In the genomic region with DNA sequence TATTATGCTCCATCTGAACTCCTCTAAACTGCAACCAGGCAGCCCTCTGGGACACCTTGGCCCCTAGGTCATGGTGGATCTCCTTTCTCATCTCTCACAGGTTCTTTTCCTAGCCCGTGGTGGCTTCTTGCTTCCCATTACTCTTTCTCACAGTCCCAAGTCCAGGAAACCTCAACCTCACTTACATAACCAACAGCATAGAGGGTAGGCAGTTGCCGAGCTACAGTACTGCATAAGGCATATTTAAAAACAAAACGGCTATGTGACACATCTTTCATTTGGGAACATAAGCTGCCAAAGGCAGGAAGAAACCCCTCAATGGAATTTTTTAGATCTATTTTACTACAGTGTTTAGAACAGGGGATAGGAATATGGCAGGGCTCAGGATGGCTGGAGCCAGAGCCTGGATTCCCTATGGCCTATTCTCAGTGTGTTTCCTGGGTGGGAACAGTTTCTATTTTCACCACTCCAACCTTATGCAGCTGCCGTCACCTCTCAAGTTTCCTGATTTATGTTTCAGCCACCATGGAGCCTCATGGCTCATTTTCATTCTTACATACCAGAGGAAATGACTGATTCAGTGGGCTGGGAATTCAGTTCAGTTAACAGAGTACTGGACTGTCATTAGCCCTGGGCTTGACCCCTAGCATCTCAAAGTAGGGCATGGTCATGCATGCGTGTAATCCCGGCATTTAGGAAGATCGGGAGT, we compare ENCODE assay signal across 11 mouse cellular contexts.
DNase-seq lines count a peak whose midpoint lies in the region; ATAC-seq and TF ChIP-seq lines count a peak whose summit lies in the region.
"Had no signal": no experiment of that assay in that cellular context is flagged by ENCODE, and none has a peak within 500 bp of the region (broad histone marks: within the 10 kb centered on the region; RNA-seq: fewer than 3 reads in every experiment).

No protein-coding gene starts in this region.

- intact Hi-C loops in gastrocnemius, postnatal 14 days (cut with DNase I; ENCODE audit: low total_unique reads): no loop called here

- no peaks in the 10 kb centered on the region for H3K27me3 ChIP-seq in lung, embryonic 15.5 days
- H3K27me3 ChIP-seq in limb, embryonic 15.5 days: no peaks in the 10 kb centered on the region
- H3K27me3 ChIP-seq in intestine, embryonic 15.5 days (replicated peaks): no peaks in the 10 kb centered on the region
- no peaks in the 10 kb centered on the region for H3K27me3 ChIP-seq in midbrain, embryonic 13.5 days

- TF ChIP-seq CTCF in lung, adult 2 months (IDR thresholded peaks at IDR 0.05; ENCODE audit: insufficient read depth, low read length): no peak

- peaks cover 22% of the 10 kb centered on the region; the same call in 1 of the 2 replicates for H3K4me1 ChIP-seq in lung, embryonic 15.5 days
- H3K4me1 ChIP-seq in lung, adult 2 months (ENCODE audit: control insufficient read depth, insufficient read depth, low read length): no peaks in the 10 kb centered on the region; the same call in 1 of the 2 replicates
- H3K4me1 ChIP-seq in limb, embryonic 15.5 days: peaks cover 12% of the 10 kb centered on the region
- no peaks in the 10 kb centered on the region; the same call in 1 of the 2 replicates for H3K4me1 ChIP-seq in intestine, embryonic 15.5 days (replicated peaks)
- no peaks in the 10 kb centered on the region for H3K4me1 ChIP-seq in midbrain, embryonic 13.5 days (replicated peaks)

- H3K9ac ChIP-seq in lung, embryonic 15.5 days: no peak overlapping the region
- no peak overlapping the region for H3K9ac ChIP-seq in limb, embryonic 15.5 days
- no peak overlapping the region for H3K9ac ChIP-seq in intestine, embryonic 15.5 days
- H3K9ac ChIP-seq in midbrain, embryonic 13.5 days (replicated peaks): no peak overlapping the region

- peak overlapping the region; percentile 42 for H3K27ac ChIP-seq in lung, embryonic 15.5 days
- H3K27ac ChIP-seq in limb, embryonic 15.5 days: peak overlapping the region; percentile 44; the same call in 1 of the 2 replicates
- no peak overlapping the region for H3K27ac ChIP-seq in intestine, embryonic 15.5 days
- H3K27ac ChIP-seq in midbrain, embryonic 13.5 days: no peak overlapping the region

- no peak overlapping the region for H3K4me2 ChIP-seq in lung, embryonic 15.5 days
- H3K4me2 ChIP-seq in limb, embryonic 15.5 days: no peak overlapping the region
- no peak overlapping the region for H3K4me2 ChIP-seq in intestine, embryonic 15.5 days (replicated peaks)
- no peak overlapping the region for H3K4me2 ChIP-seq in midbrain, embryonic 13.5 days (replicated peaks)
- H3K4me2 ChIP-seq: liver, embryonic 11.5 days had no signal

- peak; percentile 12 for DNase-seq in embryo, embryonic 10 days (ENCODE audit: low spot score)
- no peak for DNase-seq in embryo, embryonic 9.5 days (ENCODE audit: extremely low spot score)
- no peak for DNase-seq in lung, adult 2 months
- peak; percentile 16 for DNase-seq in gastrocnemius, postnatal 14 days
- DNase-seq: heart, postnatal 10 days had no signal

- H3K36me3 ChIP-seq in lung, embryonic 15.5 days: no peaks in the 10 kb centered on the region
- H3K36me3 ChIP-seq in limb, embryonic 15.5 days: no peaks in the 10 kb centered on the region
- H3K36me3 ChIP-seq in intestine, embryonic 15.5 days: no peaks in the 10 kb centered on the region
- H3K36me3 ChIP-seq in midbrain, embryonic 13.5 days: no peaks in the 10 kb centered on the region

- no peak for TF ChIP-seq POLR2A in lung, adult 2 months (IDR thresholded peaks at IDR 0.05; ENCODE audit: borderline replicate concordance, extremely low read depth, low read depth, low read length)

- no peak overlapping the region for H3K4me3 ChIP-seq in lung, embryonic 15.5 days
- no peak overlapping the region for H3K4me3 ChIP-seq in lung, adult 2 months (replicated peaks; ENCODE audit: extremely low read depth, low read depth, low read length)
- H3K4me3 ChIP-seq in limb, embryonic 15.5 days: no peak overlapping the region
- H3K4me3 ChIP-seq in intestine, embryonic 15.5 days (replicated peaks): no peak overlapping the region
- no peak overlapping the region for H3K4me3 ChIP-seq in midbrain, embryonic 13.5 days (replicated peaks)
- H3K4me3 ChIP-seq: erythroblast, embryonic 14.5 days had no signal

- WGBS in lung, embryonic 15.5 days: 48% methylated on average over 7 of the region's 7 CpGs
- 50% methylated on average over 7 of the region's 7 CpGs for WGBS in lung, adult 2 months
- WGBS in limb, embryonic 15.5 days: 56% methylated on average over 7 of the region's 7 CpGs
- WGBS in intestine, embryonic 15.5 days: 67% methylated on average over 7 of the region's 7 CpGs
- WGBS in midbrain, embryonic 13.5 days: 89% methylated on average over 7 of the region's 7 CpGs

- H3K9me3 ChIP-seq in lung, embryonic 15.5 days: no peaks in the 10 kb centered on the region
- no peaks in the 10 kb centered on the region for H3K9me3 ChIP-seq in limb, embryonic 15.5 days
- no peaks in the 10 kb centered on the region for H3K9me3 ChIP-seq in intestine, embryonic 15.5 days
- H3K9me3 ChIP-seq in midbrain, embryonic 13.5 days: no peaks in the 10 kb centered on the region

- no peak for ATAC-seq in lung, embryonic 15.5 days (ENCODE audit: borderline replicate concordance, extremely low read depth, low FRiP score, low TSS enrichment)
- 0 out of 2 replicates have a peak, but pooled peaks have one; percentile 58 for ATAC-seq in limb, embryonic 15.5 days (ENCODE audit: insufficient number of reproducible peaks, low FRiP score, low TSS enrichment, low read depth)
- no peak for ATAC-seq in intestine, embryonic 15.5 days
- no peak for ATAC-seq in midbrain, embryonic 13.5 days

Comparison
In these comparisons a context has a peak if more than half of its experiments do, and no peak if none do; other contexts are left out.
1. DNase-seq: peak in embryo, embryonic 10 days (single experiment) and gastrocnemius, postnatal 14 days (single experiment); none in embryo, embryonic 9.5 days (single experiment) and lung, adult 2 months (single experiment).
2. H3K27ac ChIP-seq: peak in lung, embryonic 15.5 days (single experiment) and limb, embryonic 15.5 days (single experiment); none in intestine, embryonic 15.5 days (single experiment) and midbrain, embryonic 13.5 days (single experiment).